Comparison of ENCODE assay signal across 8 mouse cellular contexts in the genomic region with DNA sequence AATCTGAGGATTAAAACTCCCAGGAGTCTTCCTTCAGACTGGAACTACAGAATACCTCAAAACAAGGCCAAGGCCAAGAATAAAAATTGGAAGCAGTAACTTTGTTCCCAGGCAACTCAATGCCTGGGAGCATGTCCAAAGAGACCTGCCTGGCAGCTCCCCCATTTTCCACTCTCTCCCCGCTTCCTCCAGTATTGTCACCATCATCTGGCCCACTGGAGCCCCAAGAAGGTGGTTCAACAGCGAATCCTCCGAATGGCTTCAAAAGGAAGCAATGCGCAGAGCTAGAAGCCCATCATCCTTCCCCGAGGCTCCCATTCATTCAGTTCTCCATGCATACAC. TPM values are rescaled to one million over a fixed set of nuclear protein-coding genes. Genes with fewer than 3 reads are reported as not detected.
A peak's percentile ranks its signal among the peaks of the same experiment; 100 is the strongest.
DNase-seq lines count a peak whose midpoint lies in the region; ATAC-seq and TF ChIP-seq lines count a peak whose summit lies in the region.

No protein-coding gene starts in this region.

- TF ChIP-seq POLR2A in spleen, adult 2 months (IDR thresholded peaks at IDR 0.05; ENCODE audit: low read depth, low read length): no peak
- no peak for TF ChIP-seq POLR2A in embryonic fibroblast, embryonic 13.5 days (IDR thresholded peaks at IDR 0.05; ENCODE audit: low read depth, low read length)

- H3K27ac ChIP-seq in spleen, adult 2 months (ENCODE audit: insufficient read depth, low read length): no peak overlapping the region
- H3K27ac ChIP-seq in embryonic fibroblast, embryonic 13.5 days (ENCODE audit: insufficient read depth, low read length): peak overlapping the region; percentile 97
- H3K27ac ChIP-seq in liver, postnatal 0 days (ENCODE audit: low read depth): peak overlapping the region; percentile 99

- peaks cover 6% of the 10 kb centered on the region for H3K4me1 ChIP-seq in spleen, adult 2 months (ENCODE audit: control insufficient read depth, insufficient read depth, insufficient read length)
- H3K4me1 ChIP-seq in embryonic fibroblast, embryonic 13.5 days (ENCODE audit: control insufficient read depth, insufficient read depth, low read length): no peaks in the 10 kb centered on the region
- H3K4me1 ChIP-seq in liver, postnatal 0 days (ENCODE audit: insufficient read depth): peaks cover 10% of the 10 kb centered on the region

- intact Hi-C loops in heart, postnatal 36 days (cut with DNase I): no loop called here

- peak overlapping the region; percentile 87 for H3K4me2 ChIP-seq in liver, postnatal 0 days (ENCODE audit: low read depth, low read length)

- TF ChIP-seq EP300 in liver, postnatal 0 days (IDR thresholded peaks at IDR 0.05; ENCODE audit: low read depth): no peak

- WGBS in spleen, adult 2 months: 6% methylated on average over 5 of the region's 5 CpGs
- 1% methylated on average over 5 of the region's 5 CpGs for WGBS in liver, postnatal 0 days (ENCODE audit: insufficient replicate concordance)

- no peak for DNase-seq in spleen, adult 2 months (ENCODE audit: low read depth in 1 of 2, low spot score in 2 of 2)
- DNase-seq in spleen, adult 18-20 months: no peak
- peak; percentile 61 to 64 for DNase-seq in heart, postnatal 36 days
- DNase-seq in liver, postnatal 0 days: no peak
- no peak for DNase-seq in spleen, postnatal 14 days (ENCODE audit: low spot score in 2 of 2)

- no peak for ATAC-seq in liver, postnatal 0 days
- ATAC-seq in inflammation-experienced regulatory T-cells, adult 6 months: no peak
- ATAC-seq in frontal cortex, adult (ENCODE audit: low TSS enrichment): no peak; the same call in 1 of the 2 replicates

- H3K9me3 ChIP-seq in liver, postnatal 0 days (ENCODE audit: low read length): no peaks in the 10 kb centered on the region

- H3K9ac ChIP-seq in liver, postnatal 0 days (replicated peaks): peak overlapping the region; percentile 82

- H3K27me3 ChIP-seq in spleen, adult 2 months (ENCODE audit: control insufficient read depth, insufficient read depth, low read length): no peaks in the 10 kb centered on the region
- H3K27me3 ChIP-seq in liver, postnatal 0 days (ENCODE audit: insufficient read depth, low read length): no peaks in the 10 kb centered on the region

- H3K36me3 ChIP-seq in spleen, adult 2 months (ENCODE audit: control insufficient read depth, insufficient read depth, low read length): peaks cover 6% of the 10 kb centered on the region
- H3K36me3 ChIP-seq in liver, postnatal 0 days (replicated peaks; ENCODE audit: insufficient read depth, low read length): peaks cover 17% of the 10 kb centered on the region

- H3K4me3 ChIP-seq in spleen, adult 2 months (ENCODE audit: extremely low read depth, insufficient read depth, insufficient read length): peak overlapping the region; percentile 68
- H3K4me3 ChIP-seq in embryonic fibroblast, embryonic 13.5 days (ENCODE audit: insufficient read depth, low read length): peak overlapping the region; percentile 96
- peak overlapping the region; percentile 89 for H3K4me3 ChIP-seq in liver, postnatal 0 days (ENCODE audit: low read depth, low read length)

- no peak for TF ChIP-seq CTCF in spleen, adult 2 months (IDR thresholded peaks at IDR 0.05; ENCODE audit: extremely low read depth, insufficient read depth, insufficient read length, insufficient replicate concordance)
- no peak for TF ChIP-seq CTCF in embryonic fibroblast, embryonic 13.5 days (IDR thresholded peaks at IDR 0.05; ENCODE audit: borderline replicate concordance, insufficient read depth, low read length)
- no peak for TF ChIP-seq CTCF in liver, postnatal 0 days (IDR thresholded peaks at IDR 0.05; ENCODE audit: low read depth)

RNA-seq across cellular contexts. Expression of gene Smarca5, which starts 1.3 kb away (rescaled TPM):
- polyA plus RNA-seq in spleen, adult 2 months (2012; rRNA removed): 5.1 and 10.4 TPM in 2 replicates
- polyA plus RNA-seq in embryonic fibroblast, embryonic 13.5 days (2011; ENCODE audit: insufficient read length, low read depth, missing spikeins): 94.9 and 110 TPM in 2 replicates
- 10 to 100 TPM; 35.3 to 44.0 TPM for total RNA-seq in heart, postnatal 36 days (2021)
- polyA plus RNA-seq in liver, postnatal 0 days (2015; fragmentation: Nextera tagmentation; extraction: Ambion mirVana): 25.3 and 25.4 TPM in 2 replicates
- polyA plus RNA-seq in inflammation-experienced regulatory T-cells, adult 6 months (2017; shearing (Covaris generic)): 10 to 100 TPM; 28.9 to 32.8 (median 29.4) TPM

Comparison
In these comparisons a context has a peak if more than half of its experiments do, and no peak if none do; other contexts are left out.
1. DNase-seq: peak in heart, postnatal 36 days (2 of 2); none in spleen, adult 2 months (0 of 2), spleen, adult 18-20 months (0 of 2), liver, postnatal 0 days (single experiment) and spleen, postnatal 14 days (0 of 2).
2. Peak in every context shown above with its lines, with median percentiles within 50 percentile points of each other: H3K4me3 ChIP-seq.